Mouse (Mus musculus): ENCODE data around the gene Siglecf. TPM values are rescaled to one million over a fixed set of nuclear protein-coding genes. Genes with fewer than 3 reads are reported as not detected.

Gene Siglecf
- polyA plus RNA-seq, 1 experiment from 2014 or later, result 0.28 TPM

GRCm38 (mm10) chr7:43392349-43393121 is 41.4 kb downstream of the Siglecf start:
- H3K9me3 ChIP-seq, result no peaks in the 10 kb centered on the region
- WGBS, result 78% methylated on average over 8 of the region's 8 CpGs
- ATAC-seq (ENCODE audit: insufficient number of reproducible peaks, insufficient read depth, low FRiP score, low TSS enrichment, low read depth), result no peak

GRCm38 (mm10) chr7:43399501-43399900 is 48.4 kb downstream of the Siglecf start:
- WGBS, result 84% methylated on average over 2 of the region's 2 CpGs
- H3K9ac ChIP-seq, result no peak overlapping the region

More at GRCm38 (mm10) chr7:43392349-43393121, 41.4 kb downstream of the Siglecf start:
- no peak overlapping the region for H3K27ac ChIP-seq
- no peak overlapping the region for H3K4me2 ChIP-seq
- no peak overlapping the region for H3K9ac ChIP-seq
- no peaks in the 10 kb centered on the region for H3K27me3 ChIP-seq
- H3K4me1 ChIP-seq, result no peaks in the 10 kb centered on the region
- no peak overlapping the region for H3K4me3 ChIP-seq
- H3K36me3 ChIP-seq, result no peaks in the 10 kb centered on the region

GRCm38 (mm10) chr7:43402718-43403117 is 51.6 kb downstream of the Siglecf start:
- H3K27me3 ChIP-seq, result no peaks in the 10 kb centered on the region
- ATAC-seq (ENCODE audit: insufficient number of reproducible peaks, insufficient read depth, low FRiP score, low TSS enrichment, low read depth), result no peak
- H3K9me3 ChIP-seq, result no peaks in the 10 kb centered on the region
- no peaks in the 10 kb centered on the region for H3K36me3 ChIP-seq
- H3K4me2 ChIP-seq, result no peak overlapping the region
- H3K4me3 ChIP-seq, result no peak overlapping the region
- 49% methylated on average over 2 of the region's 2 CpGs for WGBS
- H3K9ac ChIP-seq, result no peak overlapping the region
- H3K27ac ChIP-seq, result no peak overlapping the region
- H3K4me1 ChIP-seq, result no peaks in the 10 kb centered on the region

More at GRCm38 (mm10) chr7:43399501-43399900, 48.4 kb downstream of the Siglecf start:
- Histone ChIP-seq H3K27me3 (no peaks in the 10 kb centered on the region), H3K4me3 (no peak overlapping the region), H3K4me1 (no peaks in the 10 kb centered on the region), H3K4me2 (no peak overlapping the region), H3K9me3 (no peaks in the 10 kb centered on the region), H3K36me3 (no peaks in the 10 kb centered on the region), H3K27ac (no peak overlapping the region)
- no peak for ATAC-seq (ENCODE audit: insufficient number of reproducible peaks, insufficient read depth, low FRiP score, low TSS enrichment, low read depth)

- no peak for ATAC-seq (ENCODE audit: insufficient number of reproducible peaks, insufficient read depth, low FRiP score, low TSS enrichment, low read depth)
- Histone ChIP-seq H3K4me2 (no peak overlapping the region), H3K9ac (no peak overlapping the region), H3K27ac (no peak overlapping the region), H3K9me3 (no peaks in the 10 kb centered on the region), H3K36me3 (no peaks in the 10 kb centered on the region), H3K4me3 (no peak overlapping the region), H3K4me1 (no peaks in the 10 kb centered on the region), H3K27me3 (no peaks in the 10 kb centered on the region)
- 80% methylated on average over 3 of the region's 3 CpGs for WGBS
These were observed 56.4 kb downstream of the Siglecf start for GRCm38 (mm10) chr7:43407573-43407972.

GRCm38 (mm10) chr7:43408131-43408553 is 57.0 kb downstream of the Siglecf start, which contains the start of gene Siglecg:
Gene Siglecg (plus strand): TSS chr7:43408204.
- no peak for ATAC-seq (ENCODE audit: insufficient number of reproducible peaks, insufficient read depth, low FRiP score, low TSS enrichment, low read depth)
- Histone ChIP-seq H3K4me1 (no peaks in the 10 kb centered on the region), H3K4me2 (no peak within 1 kb of the TSS), H3K4me3 (no peak within 1 kb of the TSS), H3K9me3 (no peaks in the 10 kb centered on the region), H3K36me3 (no peaks in the 10 kb centered on the region), H3K9ac (no peak within 1 kb of the TSS), H3K27me3 (no peaks in the 10 kb centered on the region), H3K27ac (no peak within 1 kb of the TSS)
- 79% methylated on average over 4 of the region's 4 CpGs for WGBS

GRCm38 (mm10) chr7:43409084-43409483 is 57.9 kb downstream of the Siglecf start:
- Histone ChIP-seq H3K27me3 (no peaks in the 10 kb centered on the region), H3K4me2 (no peak overlapping the region), H3K27ac (no peak overlapping the region), H3K9me3 (no peaks in the 10 kb centered on the region), H3K36me3 (no peaks in the 10 kb centered on the region), H3K4me3 (no peak overlapping the region), H3K9ac (no peak overlapping the region), H3K4me1 (no peaks in the 10 kb centered on the region)
- 71% methylated on average over 3 of the region's 3 CpGs for WGBS
- ATAC-seq (ENCODE audit: insufficient number of reproducible peaks, insufficient read depth, low FRiP score, low TSS enrichment, low read depth), result no peak

Other genes starting within 250 kb of the Siglecf start
- gene Zfp936, start 237.1 kb upstream of the Siglecf start, polyA plus RNA-seq (2015; fragmentation: Nextera tagmentation; extraction: Ambion mirVana), result not detected in 2 replicates
- 12.8 and 14.1 TPM in 2 replicates for gene Zfp715, start 38.0 kb upstream of the Siglecf start, polyA plus RNA-seq (2015; fragmentation: Nextera tagmentation; extraction: Ambion mirVana)
- gene Siglecg, start 56.9 kb downstream of the Siglecf start, polyA plus RNA-seq (2015; fragmentation: Nextera tagmentation; extraction: Ambion mirVana), result 0.12 TPM in 1 of 2 replicates, not detected in the other
- gene Lim2, start 76.3 kb downstream of the Siglecf start, polyA plus RNA-seq (2015; fragmentation: Nextera tagmentation; extraction: Ambion mirVana), result not detected in 2 replicates
- gene Nkg7, start 85.7 kb downstream of the Siglecf start, polyA plus RNA-seq (2015; fragmentation: Nextera tagmentation; extraction: Ambion mirVana), result 1.1 TPM in 2 replicates
- gene Cldnd2, start 89.4 kb downstream of the Siglecf start, polyA plus RNA-seq (2015; fragmentation: Nextera tagmentation; extraction: Ambion mirVana), result not detected in 2 replicates
- gene Etfb, start 92.7 kb downstream of the Siglecf start, polyA plus RNA-seq (2015; fragmentation: Nextera tagmentation; extraction: Ambion mirVana), result 255 and 265 TPM in 2 replicates
- 0.86 and 1.1 TPM in 2 replicates for gene Gm45233, start 92.8 kb downstream of the Siglecf start, polyA plus RNA-seq (2015; fragmentation: Nextera tagmentation; extraction: Ambion mirVana)
- 4.4 and 5.8 TPM in 2 replicates for gene Vsig10l, start 111.8 kb downstream of the Siglecf start, polyA plus RNA-seq (2015; fragmentation: Nextera tagmentation; extraction: Ambion mirVana)
- 1.6 and 1.8 TPM in 2 replicates for gene Iglon5, start 138.7 kb downstream of the Siglecf start, polyA plus RNA-seq (2015; fragmentation: Nextera tagmentation; extraction: Ambion mirVana)
- not detected in 2 replicates for gene 4931406B18Rik, start 154.6 kb downstream of the Siglecf start, polyA plus RNA-seq (2015; fragmentation: Nextera tagmentation; extraction: Ambion mirVana)
- gene Cd33, start 193.1 kb downstream of the Siglecf start, polyA plus RNA-seq (2015; fragmentation: Nextera tagmentation; extraction: Ambion mirVana), result 1.8 and 2.0 TPM in 2 replicates
- gene Zfp658, start 210.9 kb downstream of the Siglecf start, polyA plus RNA-seq (2015; fragmentation: Nextera tagmentation; extraction: Ambion mirVana), result 5.1 and 6.6 TPM in 2 replicates
- 13.8 and 14.3 TPM in 2 replicates for gene Zfp719, start 228.3 kb downstream of the Siglecf start, polyA plus RNA-seq (2015; fragmentation: Nextera tagmentation; extraction: Ambion mirVana)

All from embryonic facial prominence, embryonic 13.5 days (tissue).